Mouse (Mus musculus) cerebellum, adult 8-10 months (tissue): ENCODE results near the gene Stat5b.

ENCODE experiments used
- DNase-seq: peaks from one replicate; pipeline ENCODE4 v3.0.0; 2022

Stat5b gene

DNA sequence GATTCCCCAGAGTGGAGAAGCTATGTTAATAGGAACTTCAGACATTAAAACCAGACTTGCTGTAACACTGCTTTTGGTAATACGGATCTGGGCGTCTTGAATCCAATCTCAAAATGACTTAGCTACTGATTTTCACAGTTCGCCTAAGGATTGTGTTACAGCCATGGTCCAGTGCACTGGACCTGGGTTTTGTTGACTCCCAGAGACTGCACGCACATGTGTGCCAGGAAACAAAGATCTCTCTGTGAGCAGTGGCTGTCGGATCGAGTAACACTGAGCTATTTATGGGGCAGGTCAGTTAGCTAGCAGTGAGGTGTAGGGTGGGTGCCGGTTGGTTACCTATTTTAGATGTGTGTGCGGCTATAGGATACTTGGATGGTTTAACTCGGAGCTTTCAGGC, 40.0 kb downstream of the Stat5b start:
- no peak for DNase-seq

DNA sequence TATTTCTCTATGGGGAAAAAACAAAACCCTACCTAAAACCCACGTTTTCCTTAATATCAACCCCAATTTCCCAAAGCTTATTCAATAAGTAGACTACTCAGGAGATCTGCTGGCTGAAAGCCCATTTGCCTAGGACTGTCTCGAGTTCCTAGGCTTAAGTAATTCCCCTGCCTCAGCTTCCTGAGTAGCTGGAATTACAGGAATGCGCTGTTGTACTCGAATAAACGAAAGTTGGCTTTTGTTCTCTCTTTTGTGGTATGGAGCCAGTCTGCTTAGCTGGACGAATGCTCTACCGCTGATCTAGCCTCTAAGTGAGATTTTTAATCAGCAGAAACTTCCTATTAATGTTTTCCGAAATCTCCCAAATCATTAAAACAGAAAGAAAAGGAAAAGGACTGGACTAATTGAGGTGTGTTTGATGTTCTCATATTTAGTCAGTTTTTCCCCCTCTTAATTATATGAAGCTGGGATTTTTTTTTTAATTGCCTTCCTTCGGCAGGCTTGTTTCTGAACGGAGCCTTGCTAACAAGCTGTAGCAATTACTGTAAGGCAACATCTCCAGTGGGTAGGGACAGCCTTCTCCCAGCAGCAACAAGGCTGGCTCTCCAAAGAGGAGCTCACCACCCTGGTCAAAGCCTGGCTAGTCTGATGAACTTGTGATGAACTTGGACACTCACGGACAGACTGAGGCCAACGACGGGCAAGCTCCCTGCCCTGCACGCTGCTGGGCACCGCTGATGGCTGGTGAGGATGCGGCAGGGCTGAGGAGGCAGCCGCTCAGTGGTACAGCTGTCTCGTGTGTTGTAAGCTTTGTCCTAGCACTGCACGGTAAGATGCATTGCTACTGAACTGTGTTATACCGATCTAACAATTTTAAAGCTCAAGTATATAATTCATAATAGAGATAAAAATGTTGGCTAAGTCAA, 43.9 kb downstream of the Stat5b start:
- no peak for DNase-seq

DNA sequence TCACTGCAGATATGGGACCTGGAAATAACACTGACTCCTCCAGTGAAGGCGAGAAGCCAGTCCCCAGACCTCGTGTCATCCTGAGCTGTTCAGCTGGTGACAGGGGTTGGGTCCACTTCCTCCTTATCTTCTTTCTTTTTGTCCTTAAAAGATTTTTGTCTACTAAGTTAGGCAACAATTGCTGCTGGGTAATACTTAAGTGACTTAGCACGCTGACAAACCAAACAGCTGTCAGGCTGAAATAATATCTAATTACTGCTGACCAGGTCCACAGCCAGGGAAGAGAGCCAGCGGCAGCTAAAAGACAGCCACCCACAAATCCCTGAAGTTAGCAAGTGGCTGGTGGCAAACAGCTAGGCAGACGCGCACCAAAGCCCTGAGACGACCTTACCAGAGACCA, 45.0 kb downstream of the Stat5b start:
- no peak for DNase-seq

DNA sequence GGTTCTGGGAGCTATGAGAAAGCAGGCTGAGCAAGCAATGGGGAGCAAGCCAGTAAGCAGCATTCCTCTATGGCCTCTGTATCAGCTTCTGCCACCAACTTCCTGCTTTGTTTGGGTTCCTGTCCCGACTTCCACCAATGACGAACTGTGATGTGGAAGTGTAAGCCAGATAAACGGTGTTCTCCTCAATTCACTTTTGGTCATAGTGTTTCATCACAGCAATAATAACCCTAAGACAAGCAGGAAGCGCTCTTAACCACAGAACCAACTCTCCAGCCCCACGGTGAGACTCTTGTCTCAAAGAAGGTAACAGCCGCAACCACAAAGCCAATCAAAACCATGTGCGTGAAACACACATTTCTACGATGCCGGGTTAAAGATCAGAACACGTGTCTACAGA, 46.1 kb downstream of the Stat5b start:
- no peak for DNase-seq

DNA sequence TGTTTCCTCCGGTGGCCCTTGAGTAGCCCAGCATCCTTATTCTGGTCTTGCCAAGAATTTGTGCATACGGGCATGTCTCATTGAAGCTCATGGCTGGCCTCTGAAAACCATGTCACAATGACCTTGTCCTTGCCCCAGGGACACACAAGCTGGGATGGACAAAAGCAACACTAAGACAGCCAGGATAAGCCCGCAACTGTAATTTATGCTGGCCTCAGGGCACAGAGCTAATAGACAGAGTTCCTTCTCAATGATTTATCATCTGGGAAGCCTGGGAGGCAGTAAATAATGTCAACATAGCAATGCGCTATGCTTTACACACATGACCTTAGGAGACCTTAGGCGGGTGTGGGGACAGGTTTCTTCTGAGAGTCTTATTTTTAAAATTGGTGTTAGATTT, 51.1 kb downstream of the Stat5b start:
- no peak for DNase-seq

DNA sequence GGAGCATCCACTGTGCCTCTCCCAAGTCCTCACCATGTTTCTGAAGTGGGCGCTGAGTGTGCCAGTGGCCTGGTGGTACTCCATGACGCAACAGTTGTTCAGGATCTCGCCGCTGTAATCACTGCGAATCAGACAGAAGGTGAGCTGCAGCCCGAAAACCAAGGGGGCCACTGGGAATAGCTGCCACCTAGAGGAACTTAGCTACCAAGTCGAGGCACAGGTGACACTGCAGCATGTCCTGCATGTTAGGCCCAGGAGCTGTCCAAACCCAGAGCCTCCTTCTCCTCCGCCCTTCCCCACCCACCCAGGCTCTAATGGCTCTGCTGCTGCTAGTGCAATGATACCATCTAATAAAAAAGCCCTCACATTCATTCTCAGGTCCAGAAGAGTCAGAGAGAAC, 53.9 kb downstream of the Stat5b start:
- no peak for DNase-seq

DNA sequence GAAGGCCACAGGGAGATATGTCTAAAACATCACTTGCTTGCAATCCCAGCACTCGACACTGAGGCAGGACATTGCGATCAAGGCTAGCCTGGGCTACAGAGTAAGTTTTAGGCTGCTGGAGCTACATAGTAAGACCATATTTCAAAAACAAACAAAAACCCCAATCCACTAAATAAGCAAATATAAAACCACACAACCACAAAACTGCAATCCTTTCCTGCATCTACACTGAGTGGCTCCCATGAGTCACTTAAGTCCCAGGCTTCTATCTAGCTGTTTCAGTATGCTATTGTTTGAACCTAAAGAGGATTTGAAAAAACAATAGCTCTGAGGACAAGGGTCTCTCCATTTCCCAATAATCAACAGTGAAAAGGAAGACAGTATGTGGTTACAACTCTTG, 55.1 kb downstream of the Stat5b start:
- DNase-seq, result no peak

DNA sequence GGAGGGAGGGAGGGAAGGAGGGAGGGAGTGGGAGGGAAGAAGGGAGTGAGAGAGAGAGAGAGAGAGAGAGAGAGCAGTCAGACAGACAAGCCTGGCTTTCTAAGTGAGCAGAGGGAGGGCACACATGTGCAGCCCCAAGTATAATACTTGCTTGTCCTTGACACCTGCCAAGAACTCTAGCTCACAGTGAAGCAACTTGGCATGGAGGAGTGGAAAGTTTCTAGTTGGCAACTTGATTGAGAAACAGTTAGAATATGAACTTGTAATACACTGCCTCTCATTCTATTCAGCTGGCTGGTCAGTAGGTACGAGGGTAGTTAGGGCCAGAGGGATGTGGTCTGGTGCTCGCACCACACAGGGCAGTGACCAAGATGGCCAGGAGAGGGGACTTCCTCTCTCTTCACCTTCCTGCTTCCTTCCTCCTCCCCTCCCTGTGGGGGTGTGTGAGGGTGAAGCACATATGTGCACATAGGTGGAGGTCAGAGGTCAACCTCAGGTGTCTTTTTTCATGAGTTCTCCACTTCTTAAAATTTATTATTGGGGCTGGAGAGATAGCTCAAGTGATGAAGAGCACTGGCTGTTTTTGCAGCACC, 59.0 kb downstream of the Stat5b start:
- no peak for DNase-seq

DNA sequence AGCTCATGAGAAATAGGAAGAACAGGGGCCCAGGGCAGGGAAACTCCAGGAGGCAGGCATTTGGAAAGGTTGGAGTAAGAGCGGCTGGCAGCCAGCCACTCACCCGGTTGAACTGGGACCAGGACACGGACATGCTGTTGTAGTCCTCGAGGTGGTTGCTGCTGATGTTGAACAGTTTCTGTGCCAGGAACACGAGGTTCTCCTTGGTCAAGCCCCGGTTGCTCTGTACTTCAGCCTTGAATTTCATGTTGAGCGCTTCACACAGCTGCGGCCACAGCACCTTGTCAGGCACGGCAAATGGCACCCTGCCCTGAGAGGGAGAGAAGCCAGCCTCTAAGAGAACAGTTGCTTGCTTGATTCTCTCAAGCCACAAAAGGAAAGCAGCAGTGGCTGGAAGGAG, 59.9 kb downstream of the Stat5b start:
- DNase-seq, result peak; percentile 59

DNA sequence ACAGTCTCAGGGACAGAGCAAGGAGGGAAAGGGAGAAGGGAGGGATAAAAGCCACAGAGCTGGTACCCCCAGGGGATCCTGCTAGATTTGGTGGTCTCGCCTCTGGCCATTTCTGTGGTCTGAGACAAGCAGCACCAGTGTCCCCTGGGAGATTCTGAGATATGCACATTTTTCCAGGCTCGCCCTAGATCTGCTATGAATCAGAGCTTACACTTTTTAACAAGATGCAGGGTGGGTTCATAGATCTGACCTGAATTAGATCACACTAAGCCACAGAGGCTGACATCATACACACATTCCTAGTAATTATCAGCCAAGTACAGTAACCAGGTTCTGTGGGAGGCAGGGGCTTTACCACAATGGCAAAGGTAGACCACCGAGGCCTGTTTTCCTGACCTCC, 60.8 kb downstream of the Stat5b start:
- DNase-seq, result no peak

DNA sequence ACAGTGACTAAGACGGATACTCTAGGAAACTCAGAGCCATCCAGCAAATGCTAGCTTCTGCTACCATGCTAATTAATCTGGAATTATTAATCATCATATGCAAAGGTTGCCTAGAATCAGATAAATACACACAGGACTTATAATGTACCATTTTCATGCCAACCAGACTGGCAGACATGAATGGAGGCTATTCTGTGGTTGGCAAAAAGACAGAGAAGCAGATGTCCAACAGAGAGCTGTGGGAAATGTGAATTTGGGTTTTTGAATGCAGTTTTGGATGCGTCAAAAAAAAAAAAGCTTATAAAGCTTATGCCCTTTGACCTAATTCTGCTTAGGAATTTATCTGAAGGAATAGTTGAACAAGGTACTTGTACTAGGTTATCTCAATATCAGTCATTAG, 64.8 kb downstream of the Stat5b start:
- DNase-seq, result no peak

DNA sequence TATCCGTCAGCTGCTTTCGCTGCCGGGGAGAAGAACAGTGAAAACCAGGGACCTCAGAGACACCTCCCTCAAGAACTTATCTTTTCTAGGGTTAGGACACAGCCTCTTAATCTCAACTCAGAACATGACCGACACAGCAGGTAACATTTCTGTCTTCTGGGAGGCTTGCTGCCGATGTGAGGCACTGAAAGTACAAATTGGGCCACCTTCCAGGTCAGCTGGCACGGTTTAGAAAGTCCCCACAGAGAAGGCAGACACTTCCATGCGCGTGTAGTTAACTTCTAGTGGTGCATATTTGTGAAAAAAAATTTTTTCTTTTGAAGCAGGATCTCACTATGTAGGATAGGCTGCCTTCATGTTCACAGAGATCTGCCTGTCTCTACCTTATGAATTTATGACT, 66.2 kb downstream of the Stat5b start:
- no peak for DNase-seq

DNA sequence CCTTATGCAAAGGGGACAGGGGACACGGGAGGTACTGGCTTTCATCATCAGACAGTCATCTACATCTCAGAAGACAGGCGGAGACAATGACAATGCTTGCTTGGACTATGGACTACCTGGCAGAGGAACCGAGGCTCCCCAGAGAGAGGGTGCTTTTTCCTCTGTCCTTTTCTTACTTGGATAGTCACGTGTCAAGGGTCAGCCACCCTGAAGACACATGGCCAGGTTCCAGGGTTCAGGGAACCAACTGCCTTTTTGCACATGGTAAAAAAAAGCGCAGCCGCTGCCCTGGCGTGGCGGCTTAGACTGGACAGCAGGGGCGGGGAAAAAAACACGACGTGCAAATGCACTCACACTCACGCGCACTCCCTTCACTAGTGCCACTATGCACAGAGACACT, 68.0 kb downstream of the Stat5b start:
- no peak for DNase-seq

DNA sequence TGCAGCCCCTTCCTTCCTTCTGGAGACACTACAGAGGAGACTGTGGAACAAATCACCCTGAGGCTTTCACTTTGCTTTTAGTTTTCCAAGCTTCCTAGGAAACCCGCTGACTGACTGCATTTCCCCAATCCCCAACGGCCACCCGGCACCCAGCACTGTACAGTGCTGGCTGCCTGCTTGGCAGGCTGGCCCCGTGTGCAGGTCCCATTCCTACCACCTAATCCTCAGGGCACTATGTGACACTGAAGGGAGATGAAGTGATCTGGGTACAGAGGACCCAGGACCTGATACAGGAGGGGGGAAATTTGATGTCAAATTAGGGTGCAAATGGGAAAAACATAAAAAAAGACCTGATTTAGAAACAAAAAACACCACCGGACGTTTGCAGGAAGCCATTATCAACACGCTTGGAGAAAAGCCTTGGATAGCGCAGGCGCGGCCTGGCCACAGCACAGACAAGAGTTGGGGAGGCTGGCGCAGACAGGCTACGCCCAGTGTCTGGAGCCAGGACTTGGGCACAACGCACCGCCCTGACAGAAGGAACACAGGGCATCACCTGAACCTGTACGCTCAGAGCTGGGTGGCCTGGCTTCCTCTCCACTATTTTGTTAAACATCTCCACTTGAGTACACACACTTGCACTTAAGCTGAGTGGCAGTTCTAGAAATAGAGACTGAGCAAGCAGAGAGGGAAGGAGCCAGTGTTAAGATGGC, 68.6 kb downstream of the Stat5b start:
- DNase-seq, result no peak

DNA sequence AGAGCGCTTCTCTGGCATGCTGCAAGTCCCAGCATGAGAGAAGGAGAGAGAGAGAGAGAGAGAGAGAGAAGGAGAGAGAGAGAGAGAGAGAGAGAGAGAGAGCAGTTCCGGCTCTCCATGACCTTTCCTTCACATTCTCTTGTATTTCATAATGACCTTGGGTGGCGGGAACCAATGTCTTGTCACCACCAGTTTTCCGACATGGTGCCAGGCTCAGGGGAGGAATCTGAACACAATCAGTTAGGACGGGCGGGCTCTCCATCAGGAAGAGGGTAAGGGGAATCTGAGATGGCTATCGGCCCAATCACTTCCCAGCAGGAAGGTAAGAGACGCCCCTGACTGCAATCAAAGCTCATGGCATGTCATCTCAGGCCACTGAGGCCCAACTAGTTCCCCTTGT, 70.3 kb downstream of the Stat5b start:
- DNase-seq, result no peak

DNA sequence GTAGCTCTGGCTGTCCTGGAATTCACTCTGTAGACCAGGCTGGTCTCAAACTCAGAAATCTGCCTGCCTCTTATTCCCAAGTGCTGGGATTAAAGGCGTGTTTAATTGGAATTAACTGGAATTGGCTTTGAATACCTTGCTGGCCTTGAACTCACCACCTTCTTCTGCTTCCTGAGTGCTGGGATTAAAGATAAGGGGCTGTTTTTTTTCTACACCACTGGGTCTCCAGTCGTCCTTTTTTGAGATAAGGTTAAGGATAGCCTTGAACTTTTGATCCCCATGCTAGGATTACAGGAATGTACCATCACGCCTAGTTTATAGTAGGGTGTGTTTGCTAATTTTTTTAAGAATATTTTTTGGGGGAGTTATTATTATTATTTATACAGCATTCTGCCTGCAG, 72.5 kb downstream of the Stat5b start:
- DNase-seq, result no peak

DNA sequence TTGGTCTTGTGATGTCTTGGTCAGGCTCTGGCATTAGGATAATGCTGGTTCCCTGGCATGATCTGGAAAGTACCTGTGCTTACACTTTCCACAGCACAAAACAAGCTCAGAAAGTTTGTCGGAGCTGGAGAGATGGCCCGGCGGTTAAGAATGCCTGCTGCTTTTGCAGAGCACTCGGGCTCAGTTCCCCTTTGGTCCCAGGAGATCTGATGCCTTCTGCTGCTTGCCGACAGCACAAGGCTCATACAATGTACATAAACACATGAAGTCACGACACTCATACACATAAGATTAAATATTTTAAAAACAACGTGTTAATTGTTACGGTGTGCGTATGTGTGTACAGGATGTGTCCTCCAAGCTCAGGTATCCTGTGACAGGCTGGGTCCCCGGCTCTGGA, 74.6 kb downstream of the Stat5b start:
- no peak for DNase-seq

DNA sequence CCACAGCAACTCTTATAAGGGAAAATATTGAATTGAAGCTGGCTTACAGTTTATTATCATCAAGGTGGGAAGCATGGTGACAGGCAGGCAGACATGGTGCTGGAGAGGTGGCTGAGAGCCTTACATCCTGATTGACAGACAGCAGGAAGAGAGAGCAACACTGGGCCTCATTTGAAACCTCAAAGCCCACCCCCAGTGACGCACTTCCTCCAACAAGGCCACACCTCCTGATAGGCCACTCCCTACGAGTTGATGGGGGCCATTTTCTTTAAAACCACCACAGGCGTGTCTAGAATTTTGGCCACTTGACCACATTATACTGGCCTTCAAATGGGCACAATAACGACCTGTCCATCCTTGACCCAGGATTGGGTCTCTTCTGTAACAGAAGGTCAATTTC, 76.3 kb downstream of the Stat5b start:
- no peak for DNase-seq

DNA sequence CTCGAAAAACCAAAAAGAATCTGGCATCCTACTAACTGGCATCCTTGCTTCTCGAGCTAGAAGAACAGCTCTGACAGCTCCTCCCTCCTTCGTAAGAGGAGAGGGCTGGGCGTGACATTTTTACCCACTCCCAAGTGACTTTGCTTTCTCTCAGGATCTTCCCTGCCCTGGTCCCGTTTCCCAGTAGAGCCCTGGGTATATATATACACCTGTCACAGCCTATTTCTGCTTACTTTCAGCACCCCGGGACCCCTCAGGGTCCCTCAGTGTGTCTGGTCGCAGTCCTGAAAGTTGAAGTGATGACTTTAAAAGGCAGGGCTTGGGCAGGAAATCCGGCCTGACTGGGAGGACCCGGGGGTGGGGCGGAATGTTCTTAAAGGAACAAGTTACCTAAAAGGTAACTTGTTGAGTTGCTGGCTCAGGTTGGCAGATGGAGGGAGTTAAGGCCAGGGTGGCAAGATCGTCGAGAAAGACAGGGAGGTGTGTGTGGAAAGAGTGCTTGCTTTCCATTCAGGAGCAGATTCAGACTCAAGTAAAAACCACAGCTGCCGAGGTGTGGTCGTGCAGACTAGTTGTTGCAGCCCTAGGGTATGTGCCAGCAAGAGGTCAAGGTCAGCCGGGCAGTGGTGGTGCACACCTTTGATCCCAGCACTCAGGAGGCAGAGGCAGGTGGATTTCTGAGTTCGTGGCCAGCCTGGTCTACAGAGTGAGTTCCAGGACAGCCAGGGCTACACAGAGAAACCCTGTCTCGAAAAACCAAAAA, 79.7 kb downstream of the Stat5b start, which contains the start of gene Ghdc:
Gene Ghdc (minus strand): TSS at position 312 of the 763 bp plus-strand sequence.
- peak; percentile 56 for DNase-seq

DNA sequence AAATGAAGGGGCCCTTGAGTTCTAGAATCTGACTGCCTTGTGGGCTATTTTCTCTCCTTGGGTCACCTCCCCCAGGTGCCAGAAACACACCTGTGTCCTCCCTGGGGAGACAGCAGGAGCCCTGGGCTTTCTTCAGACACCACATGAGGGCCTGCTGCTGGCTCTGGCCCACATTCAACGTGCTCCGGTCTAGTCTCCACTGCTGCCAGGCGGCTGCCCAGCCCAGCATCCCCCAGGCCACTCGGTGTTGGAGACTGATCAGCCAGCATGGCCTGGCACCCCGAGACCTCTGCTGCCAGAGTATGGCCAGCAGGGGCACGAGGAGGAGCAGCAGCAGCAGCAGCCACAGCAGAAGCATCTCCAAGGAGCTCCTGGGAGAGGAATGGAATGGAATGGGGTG, 80.5 kb downstream of the Stat5b start:
- no peak for DNase-seq

DNA sequence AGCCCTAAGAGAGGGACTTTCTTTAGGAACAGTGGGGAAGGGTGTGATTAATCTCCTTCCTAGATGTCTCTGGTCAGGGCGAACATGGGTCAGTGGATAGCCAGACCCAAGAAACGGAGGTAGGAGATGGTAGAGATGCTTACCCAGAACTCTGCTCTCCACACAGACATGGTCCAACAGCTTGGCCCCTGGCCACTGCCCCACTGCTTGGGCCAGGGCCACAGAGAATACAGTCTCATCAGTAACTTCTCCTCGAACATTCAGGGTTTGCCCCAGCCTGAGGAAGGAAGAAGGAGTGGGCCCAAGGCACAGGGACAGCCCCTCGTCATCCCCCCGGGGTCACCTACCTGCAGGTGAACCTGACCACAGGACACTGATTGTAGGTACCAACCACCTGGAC, 82.7 kb downstream of the Stat5b start:
- no peak for DNase-seq

DNA sequence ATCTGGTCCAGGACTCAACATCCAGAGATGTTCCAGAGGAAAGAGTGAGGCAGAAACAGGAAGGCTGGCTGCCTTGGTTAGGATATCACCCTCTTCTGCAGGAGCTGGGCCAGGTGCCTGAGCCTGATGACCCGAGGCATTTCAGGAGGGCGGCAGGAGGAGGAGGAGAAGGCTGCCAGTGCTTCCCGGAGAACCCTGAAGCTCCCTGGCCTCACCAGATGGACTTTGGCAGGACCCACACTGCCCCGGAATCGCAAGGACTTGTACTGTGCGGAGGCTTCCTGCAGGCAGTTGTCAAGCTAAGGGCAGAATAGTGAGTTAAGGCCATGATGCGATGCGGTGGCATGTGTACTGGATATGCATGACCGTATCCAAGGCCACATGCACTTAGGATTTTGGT, 83.8 kb downstream of the Stat5b start:
- no peak for DNase-seq

DNA sequence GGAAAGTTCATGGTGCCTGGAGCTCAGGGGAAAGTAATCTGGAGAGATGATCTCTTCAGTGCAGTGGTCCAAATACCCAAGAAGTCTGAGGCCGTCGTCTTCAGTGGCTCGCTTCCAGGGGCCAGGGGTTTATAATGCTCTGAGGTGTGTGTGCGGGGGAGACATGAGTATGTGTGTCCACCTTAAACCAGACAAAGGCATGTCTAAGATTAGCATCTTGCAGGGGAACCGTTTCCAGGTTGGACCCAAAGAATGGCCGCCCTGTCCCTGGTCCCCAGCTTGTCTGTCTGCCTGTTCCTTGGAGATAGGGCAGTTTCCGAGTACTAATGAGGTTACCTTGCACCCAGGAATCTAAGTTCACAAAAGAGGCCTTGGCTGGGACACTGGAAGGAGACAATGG, 87.7 kb downstream of the Stat5b start, which contains the start of gene Hcrt:
Gene Hcrt (minus strand): TSS at position 101 of the 400 bp plus-strand sequence.
- DNase-seq, result no peak
